Mouse (Mus musculus) heart, adult 2 months (tissue): ENCODE measurements around the gene Rab11b.

Experiments
- CTCF ChIP-seq: fragments of 200-600 bp; IDR thresholded peaks from 2 replicates; pipeline ENCODE4 v1.8.1; 2022; ENCODE audit warnings: antibody characterized with exemption, mild to moderate bottlenecking, moderate library complexity
- EP300 ChIP-seq: fragments of 200-500 bp; IDR thresholded peaks from 2 replicates; pipeline ENCODE4 v1.6.1; 2011; ENCODE audit warnings: low read depth, low read length, control low read depth; ENCODE audit not compliant: insufficient read depth

- TF ChIP-seq CTCF = peak; percentile 86
- peak; percentile 97 for TF ChIP-seq EP300
Measured at GRCm38 (mm10) chr17:33746011-33746410, 14.3 kb downstream of the Rab11b start.
